Mouse (Mus musculus) stomach, embryonic 16.5 days (tissue): ENCODE results near the gene Prdx6b. TPM values are rescaled to one million over a fixed set of nuclear protein-coding genes. Genes with fewer than 3 reads are reported as not detected.

Experiments
- ATAC-seq: fragments of 200-750 bp; cut with Nextera tagmentation; 2 replicates; pipeline ENCODE4 v1.8.0; 2017; ENCODE audit warnings: moderate number of reproducible peaks, moderate TSS enrichment; ENCODE audit not compliant: insufficient read depth, low FRiP score
- H3K27ac ChIP-seq: fragments of 300-500 bp; sonication (generic); 2 replicates; pipeline ENCODE4 v1.5.1; 2014; ENCODE audit warnings: low read length
- H3K27me3 ChIP-seq: fragments of 300-500 bp; sonication (generic); 2 replicates; pipeline ENCODE4 v1.6.1; 2014; ENCODE audit warnings: low read length, control low read depth, mixed read lengths; ENCODE audit not compliant: control insufficient read depth, insufficient read depth
- H3K36me3 ChIP-seq: fragments of 300-500 bp; sonication (generic); 2 replicates; pipeline ENCODE4 v1.6.1; 2014; ENCODE audit warnings: low read length; ENCODE audit not compliant: control insufficient read depth, insufficient read depth
- H3K4me1 ChIP-seq: fragments of 300-500 bp; sonication (generic); 2 replicates; pipeline ENCODE4 v1.6.1; 2014; ENCODE audit warnings: low read length, control low read depth, mixed read lengths; ENCODE audit not compliant: control insufficient read depth, insufficient read depth
- H3K4me2 ChIP-seq: fragments of 300-500 bp; sonication (generic); 2 replicates; pipeline ENCODE4 v1.6.1; 2014; ENCODE audit warnings: low read depth, low read length, mixed read lengths
- H3K4me3 ChIP-seq: fragments of 300-500 bp; sonication (generic); replicated peaks from 2 replicates; pipeline ENCODE4 v1.5.1; 2014; ENCODE audit warnings: mild to moderate bottlenecking, low read length
- H3K9ac ChIP-seq: fragments of 300-500 bp; sonication (generic); 2 replicates; pipeline ENCODE4 v1.6.1; 2014; ENCODE audit warnings: low read length
- H3K9me3 ChIP-seq: fragments of 300-500 bp; sonication (generic); replicated peaks from 2 replicates; pipeline ENCODE4 v1.6.1; 2016; ENCODE audit warnings: low read length, control low read depth; ENCODE audit not compliant: control insufficient read depth
- WGBS: fragments of 180-500 bp; shearing (Covaris S2); extraction: QIAGEN DNeasy Blood & Tissue Kit; methylation state at CpG from one replicate; pipeline ENCODE4 v1.1.7; 2014; 5-methylcytosine and 5-hydroxymethylcytosine counted together
- polyA plus RNA-seq: library from polyadenylated mRNA; unstranded; fragments of >200 nt; fragmentation: Nextera tagmentation; extraction: Ambion mirVana; gene quantifications from 2 replicates; pipeline ENCODE4 v1.2.1, GENCODE M21; 2015

Gene Prdx6b
- polyA plus RNA-seq, 1 experiment from 2014 or later = not detected

GRCm38 (mm10) chr2:80275136-80275535, 17.1 kb upstream of the Prdx6b start:
- Histone ChIP-seq H3K27me3 (no peaks in the 10 kb centered on the region), H3K4me3 (no peak overlapping the region), H3K36me3 (no peaks in the 10 kb centered on the region), H3K4me2 (no peak overlapping the region), H3K27ac (no peak overlapping the region), H3K9me3 (no peaks in the 10 kb centered on the region; the same call in 1 of the 2 replicates), H3K4me1 (no peaks in the 10 kb centered on the region), H3K9ac (no peak overlapping the region)
- no peak for ATAC-seq
- WGBS = 45% methylated on average over 2 of the region's 2 CpGs

GRCm38 (mm10) chr2:80282214-80282613, 10.1 kb upstream of the Prdx6b start:
- no peak for ATAC-seq
- 71% methylated on average over 2 of the region's 2 CpGs for WGBS
- Histone ChIP-seq H3K4me1 (no peaks in the 10 kb centered on the region), H3K27me3 (no peaks in the 10 kb centered on the region), H3K4me2 (no peak overlapping the region), H3K9me3 (no peaks in the 10 kb centered on the region), H3K4me3 (no peak overlapping the region), H3K36me3 (no peaks in the 10 kb centered on the region), H3K27ac (no peak overlapping the region), H3K9ac (no peak overlapping the region)

- Histone ChIP-seq H3K27me3 (no peaks in the 10 kb centered on the region), H3K27ac (no peak overlapping the region), H3K9ac (no peak overlapping the region), H3K4me3 (no peak overlapping the region), H3K36me3 (no peaks in the 10 kb centered on the region), H3K4me1 (no peaks in the 10 kb centered on the region), H3K4me2 (no peak overlapping the region), H3K9me3 (no peaks in the 10 kb centered on the region)
- ATAC-seq = no peak
- 90% methylated on average over 4 of the region's 4 CpGs for whole genome bisulfite sequencing
Measured at GRCm38 (mm10) chr2:80286397-80286796, 5.9 kb upstream of the Prdx6b start.

GRCm38 (mm10) chr2:80298334-80298733, 6.1 kb downstream of the Prdx6b start:
- 63% methylated on average over 3 of the region's 3 CpGs for WGBS
- 0 out of 2 replicates have a peak, but pooled peaks cover 2% of the 10 kb centered on the region for H3K4me1 ChIP-seq
- H3K9ac ChIP-seq = no peak overlapping the region
- no peak overlapping the region for H3K4me2 ChIP-seq
- no peak overlapping the region for H3K27ac ChIP-seq
- ATAC-seq = no peak
- H3K4me3 ChIP-seq = no peak overlapping the region
- H3K36me3 ChIP-seq = no peaks in the 10 kb centered on the region
- H3K27me3 ChIP-seq = no peaks in the 10 kb centered on the region
- H3K9me3 ChIP-seq = no peaks in the 10 kb centered on the region

GRCm38 (mm10) chr2:80300806-80301205, 8.5 kb downstream of the Prdx6b start:
- Histone ChIP-seq H3K9ac (no peak overlapping the region), H3K36me3 (no peaks in the 10 kb centered on the region), H3K27ac (no peak overlapping the region), H3K27me3 (no peaks in the 10 kb centered on the region), H3K9me3 (no peaks in the 10 kb centered on the region), H3K4me1 (0 out of 2 replicates have a peak, but pooled peaks cover 2% of the 10 kb centered on the region), H3K4me2 (no peak overlapping the region), H3K4me3 (no peak overlapping the region)
- ATAC-seq = no peak
- WGBS = 57% methylated on average over 4 of the region's 4 CpGs

GRCm38 (mm10) chr2:80303957-80304356, 11.7 kb downstream of the Prdx6b start:
- Histone ChIP-seq H3K36me3 (no peaks in the 10 kb centered on the region), H3K9me3 (no peaks in the 10 kb centered on the region), H3K9ac (no peak overlapping the region), H3K4me3 (no peak overlapping the region), H3K4me2 (no peak overlapping the region), H3K4me1 (0 out of 2 replicates have a peak, but pooled peaks cover 2% of the 10 kb centered on the region), H3K27me3 (no peaks in the 10 kb centered on the region), H3K27ac (no peak overlapping the region)
- WGBS = 86% methylated on average over 2 of the region's 2 CpGs
- no peak for ATAC-seq

- no peak for ATAC-seq
- no peaks in the 10 kb centered on the region for H3K36me3 ChIP-seq
- no peak overlapping the region for H3K4me3 ChIP-seq
- H3K27ac ChIP-seq = no peak overlapping the region
- no peaks in the 10 kb centered on the region for H3K9me3 ChIP-seq
- no peaks in the 10 kb centered on the region for H3K27me3 ChIP-seq
- no peak overlapping the region for H3K4me2 ChIP-seq
- H3K4me1 ChIP-seq = peaks cover 5% of the 10 kb centered on the region; the same call in 1 of the 2 replicates
- H3K9ac ChIP-seq = no peak overlapping the region
- 86% methylated on average over 3 of the region's 3 CpGs for WGBS
Measured at GRCm38 (mm10) chr2:80307701-80308100, 15.4 kb downstream of the Prdx6b start.

GRCm38 (mm10) chr2:80309775-80310174, 17.5 kb downstream of the Prdx6b start:
- 71% methylated on average over 4 of the region's 4 CpGs for WGBS
- no peak for ATAC-seq

GRCm38 (mm10) chr2:80310772-80311171, 18.5 kb downstream of the Prdx6b start:
- no peak for ATAC-seq
- peaks cover 5% of the 10 kb centered on the region; the same call in 1 of the 2 replicates for H3K4me1 ChIP-seq
- 55% methylated on average over 4 of the region's 4 CpGs for WGBS

More at GRCm38 (mm10) chr2:80309775-80310174, 17.5 kb downstream of the Prdx6b start:
- H3K4me1 ChIP-seq = peaks cover 5% of the 10 kb centered on the region; the same call in 1 of the 2 replicates
- H3K9me3 ChIP-seq = no peaks in the 10 kb centered on the region
- no peaks in the 10 kb centered on the region for H3K27me3 ChIP-seq
- no peak overlapping the region for H3K27ac ChIP-seq
- no peaks in the 10 kb centered on the region for H3K36me3 ChIP-seq
- no peak overlapping the region for H3K4me2 ChIP-seq
- H3K4me3 ChIP-seq = no peak overlapping the region
- H3K9ac ChIP-seq = no peak overlapping the region

More at GRCm38 (mm10) chr2:80310772-80311171, 18.5 kb downstream of the Prdx6b start:
- Histone ChIP-seq H3K27ac (no peak overlapping the region), H3K36me3 (no peaks in the 10 kb centered on the region), H3K9ac (no peak overlapping the region), H3K27me3 (no peaks in the 10 kb centered on the region), H3K4me2 (no peak overlapping the region), H3K4me3 (no peak overlapping the region), H3K9me3 (no peaks in the 10 kb centered on the region)
